8 mouse cellular contexts compared by ENCODE assay signal in the genomic region with DNA sequence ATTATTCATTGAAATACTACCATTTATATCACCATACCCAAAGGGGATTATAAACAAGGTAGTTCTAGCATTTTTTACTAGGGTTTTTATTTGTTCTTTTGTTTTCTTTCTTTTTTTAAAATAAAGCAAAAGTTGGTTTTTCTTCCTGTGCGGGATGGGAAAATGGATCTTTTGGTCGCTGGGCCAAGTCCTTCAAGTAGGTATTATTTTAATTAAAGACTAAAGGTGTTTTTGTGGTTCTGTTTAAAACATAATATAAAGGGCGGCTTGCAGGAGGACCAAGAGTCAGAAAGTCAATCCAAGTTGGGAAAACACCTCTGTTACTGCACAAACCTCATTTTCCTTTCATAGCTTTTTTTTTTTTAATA. TPM values are rescaled to one million over a fixed set of nuclear protein-coding genes. Genes with fewer than 3 reads are reported as not detected.
DNase-seq lines count a peak whose midpoint lies in the region; ATAC-seq and TF ChIP-seq lines count a peak whose summit lies in the region.

No protein-coding gene starts in this region.

- H3K9ac ChIP-seq in liver, adult 2 months (ENCODE audit: low read depth, low read length): no peak overlapping the region; the same call in 1 of the 2 replicates
- peak overlapping the region; percentile 87 for H3K9ac ChIP-seq in embryonic facial prominence, embryonic 13.5 days
- peak overlapping the region; percentile 76 for H3K9ac ChIP-seq in intestine, postnatal 0 days (ENCODE audit: low read depth, low read length)
- peak overlapping the region; percentile 78 for H3K9ac ChIP-seq in neural tube, embryonic 13.5 days

- no peak for ATAC-seq in embryonic facial prominence, embryonic 13.5 days (ENCODE audit: insufficient number of reproducible peaks, insufficient read depth, low FRiP score, low TSS enrichment, low read depth)
- ATAC-seq in intestine, postnatal 0 days: no peak
- ATAC-seq in neural tube, embryonic 13.5 days (ENCODE audit: low read depth): no peak

- H3K27me3 ChIP-seq in liver, adult 2 months (ENCODE audit: control insufficient read depth, insufficient read depth, low read length): no peaks in the 10 kb centered on the region
- H3K27me3 ChIP-seq in embryonic facial prominence, embryonic 13.5 days: no peaks in the 10 kb centered on the region
- no peaks in the 10 kb centered on the region for H3K27me3 ChIP-seq in intestine, postnatal 0 days (replicated peaks; ENCODE audit: control insufficient read depth, insufficient read depth, low read length)
- no peaks in the 10 kb centered on the region for H3K27me3 ChIP-seq in neural tube, embryonic 13.5 days

- H3K4me3 ChIP-seq in liver, adult 2 months (ENCODE audit: insufficient read depth, low read depth, low read length): peak overlapping the region; percentile 86; the same call in 1 of the 2 replicates
- peak overlapping the region; percentile 56 for H3K4me3 ChIP-seq in embryonic facial prominence, embryonic 13.5 days
- H3K4me3 ChIP-seq in intestine, postnatal 0 days (ENCODE audit: low read depth, low read length): peak overlapping the region; percentile 70
- peak overlapping the region; percentile 63 for H3K4me3 ChIP-seq in neural tube, embryonic 13.5 days

- peak overlapping the region; percentile 86 for H3K4me2 ChIP-seq in embryonic facial prominence, embryonic 13.5 days
- H3K4me2 ChIP-seq in intestine, postnatal 0 days (replicated peaks; ENCODE audit: low read depth): peak overlapping the region; percentile 92
- peak overlapping the region; percentile 91 for H3K4me2 ChIP-seq in neural tube, embryonic 13.5 days

- TF ChIP-seq POLR2A in liver, adult 2 months (IDR thresholded peaks at IDR 0.05; ENCODE audit: extremely low read depth, insufficient read depth, low read length): no peak

- no peak overlapping the region for H3K27ac ChIP-seq in liver, adult 2 months (replicated peaks; ENCODE audit: insufficient read depth, low read depth, low read length)
- peak overlapping the region; percentile 100 for H3K27ac ChIP-seq in embryonic facial prominence, embryonic 13.5 days
- H3K27ac ChIP-seq in intestine, postnatal 0 days (ENCODE audit: low read depth, low read length): peak overlapping the region; percentile 95; the same call in 1 of the 2 replicates
- H3K27ac ChIP-seq in neural tube, embryonic 13.5 days (replicated peaks): peak overlapping the region; percentile 94

- H3K79me2 ChIP-seq in liver, adult 2 months (ENCODE audit: control insufficient read depth, insufficient read depth, low read length): peaks cover 5% of the 10 kb centered on the region; the same call in 1 of the 2 replicates

- H3K4me1 ChIP-seq in liver, adult 2 months (ENCODE audit: control insufficient read depth, insufficient read depth, low read length): peaks cover 5% of the 10 kb centered on the region; the same call in 1 of the 2 replicates
- peaks cover 55% of the 10 kb centered on the region for H3K4me1 ChIP-seq in embryonic facial prominence, embryonic 13.5 days
- H3K4me1 ChIP-seq in intestine, postnatal 0 days (replicated peaks; ENCODE audit: control insufficient read depth, insufficient read depth, low read length): no peaks in the 10 kb centered on the region
- H3K4me1 ChIP-seq in neural tube, embryonic 13.5 days (replicated peaks): peaks cover 54% of the 10 kb centered on the region

- DNase-seq in liver, adult 2 months (ENCODE audit: extremely low read depth, low read depth, low spot score): no peak
- no peak for DNase-seq in liver
- no peak for DNase-seq in testis, postnatal 14 days (ENCODE audit: low spot score)
- DNase-seq in left cerebral cortex, adult 11 months (ENCODE audit: low spot score): no peak
- DNase-seq in gastrocnemius, adult 8-10 months (ENCODE audit: low spot score in 2 of 2): no peak

- TF ChIP-seq CTCF in liver, adult 2 months (IDR thresholded peaks at IDR 0.05; ENCODE audit: low read depth, low read length): no peak
- no peak for TF ChIP-seq CTCF in intestine, postnatal 0 days (IDR thresholded peaks at IDR 0.05; ENCODE audit: low read depth)

- no peaks in the 10 kb centered on the region for H3K9me3 ChIP-seq in embryonic facial prominence, embryonic 13.5 days
- H3K9me3 ChIP-seq in intestine, postnatal 0 days (ENCODE audit: control insufficient read depth): no peaks in the 10 kb centered on the region
- no peaks in the 10 kb centered on the region for H3K9me3 ChIP-seq in neural tube, embryonic 13.5 days

- WGBS in liver, adult 2 months: 64% methylated on average over 3 of the region's 3 CpGs
- WGBS in embryonic facial prominence, embryonic 13.5 days: 32% methylated on average over 3 of the region's 3 CpGs
- WGBS in intestine, postnatal 0 days: 54% methylated on average over 3 of the region's 3 CpGs
- 23% methylated on average over 3 of the region's 3 CpGs for WGBS in neural tube, embryonic 13.5 days

- peaks cover 9% of the 10 kb centered on the region; the same call in 1 of the 2 replicates for H3K36me3 ChIP-seq in liver, adult 2 months (ENCODE audit: control insufficient read depth, insufficient read depth, low read length)
- no peaks in the 10 kb centered on the region for H3K36me3 ChIP-seq in embryonic facial prominence, embryonic 13.5 days
- H3K36me3 ChIP-seq in intestine, postnatal 0 days (ENCODE audit: control insufficient read depth, insufficient read depth): 0 out of 2 replicates have a peak, but pooled peaks cover 7% of the 10 kb centered on the region
- H3K36me3 ChIP-seq in neural tube, embryonic 13.5 days: 0 out of 2 replicates have a peak, but pooled peaks cover 6% of the 10 kb centered on the region

RNA-seq across cellular contexts. Expression of a gene that starts 6.1 kb away (rescaled TPM):
- 14.4 and 16.2 TPM in 2 replicates for total RNA-seq in liver, adult 2 months (2014; rRNA removed)
- polyA plus RNA-seq in liver, adult 2 months (2012; rRNA removed): 7.1 and 8.6 TPM in 2 replicates
- 18.9 and 24.4 TPM in 2 replicates for polyA plus RNA-seq in embryonic facial prominence, embryonic 13.5 days (2015; fragmentation: Nextera tagmentation; extraction: Ambion mirVana)
- 14.8 and 15.3 TPM in 2 replicates for polyA plus RNA-seq in intestine, postnatal 0 days (2015; fragmentation: Nextera tagmentation; extraction: Ambion mirVana)
- 21.7 and 24.1 TPM in 2 replicates for polyA plus RNA-seq in neural tube, embryonic 13.5 days (2015; fragmentation: Nextera tagmentation; extraction: Ambion mirVana)
- 10 to 100 TPM; 30.9 to 37.5 (median 33.1) TPM for total RNA-seq in gastrocnemius, adult 8-10 months (2022)

RNA-seq across cellular contexts. Expression of a gene that starts 27.9 kb away (rescaled TPM):
- total RNA-seq in liver, adult 2 months (2014; rRNA removed): 4.7 and 4.8 TPM in 2 replicates
- 4.9 and 6.9 TPM in 2 replicates for polyA plus RNA-seq in liver, adult 2 months (2012; rRNA removed)
- polyA plus RNA-seq in embryonic facial prominence, embryonic 13.5 days (2015; fragmentation: Nextera tagmentation; extraction: Ambion mirVana): 9.1 TPM in 2 replicates
- polyA plus RNA-seq in intestine, postnatal 0 days (2015; fragmentation: Nextera tagmentation; extraction: Ambion mirVana): 6.5 and 7.3 TPM in 2 replicates
- 37.1 and 39.1 TPM in 2 replicates for polyA plus RNA-seq in neural tube, embryonic 13.5 days (2015; fragmentation: Nextera tagmentation; extraction: Ambion mirVana)
- total RNA-seq in gastrocnemius, adult 8-10 months (2022): 1 to 10 TPM; 3.6 to 5.4 (median 4.7) TPM

RNA-seq across cellular contexts. Expression of a gene that starts 55.2 kb away (rescaled TPM):
- 0.55 and 1.0 TPM in 2 replicates for total RNA-seq in liver, adult 2 months (2014; rRNA removed)
- polyA plus RNA-seq in liver, adult 2 months (2012; rRNA removed): 0.40 and 0.49 TPM in 2 replicates
- 3.8 and 4.2 TPM in 2 replicates for polyA plus RNA-seq in embryonic facial prominence, embryonic 13.5 days (2015; fragmentation: Nextera tagmentation; extraction: Ambion mirVana)
- polyA plus RNA-seq in intestine, postnatal 0 days (2015; fragmentation: Nextera tagmentation; extraction: Ambion mirVana): 2.2 and 3.2 TPM in 2 replicates
- 3.0 and 4.6 TPM in 2 replicates for polyA plus RNA-seq in neural tube, embryonic 13.5 days (2015; fragmentation: Nextera tagmentation; extraction: Ambion mirVana)
- total RNA-seq in gastrocnemius, adult 8-10 months (2022): 1 to 10 TPM; 1.0 to 1.7 (median 1.4) TPM
